Mouse (Mus musculus) left cerebral cortex, adult 18-20 months (tissue): ENCODE measurements around the gene Pgm5. TPM values are rescaled to one million over a fixed set of nuclear protein-coding genes. Genes with fewer than 3 reads are reported as not detected.
"Not testable (repeated sequence)": the region's sequence is repeated elsewhere in the genome, so short reads cannot be mapped to it uniquely, and the experiment has no call there.

Source experiments
- DNase-seq, 2 experiments: peaks; one replicate each; pipeline ENCODE4 v3.0.0; 2021 to 2022; ENCODE audit warnings: low spot score in 2 of 2, mixed read lengths in 1 of 2
- total RNA-seq, 2 experiments: library from RNA; stranded (reverse); gene quantifications; 2 replicates each; pipeline ENCODE4 v1.2.3; 2021

Pgm5 gene
- total RNA-seq, 2 experiments from 2014 or later = 6.9 to 8.8 TPM

GRCm38 (mm10) chr19:24707071-24707906 is 154.4 kb downstream of the Pgm5 start:
- no peak for DNase-seq

- peak in 1 of 2 experiments; percentile 24 for DNase-seq
These were observed 156.3 kb downstream of the Pgm5 start for GRCm38 (mm10) chr19:24705395-24705794.

GRCm38 (mm10) chr19:24704326-24704725 is 157.3 kb downstream of the Pgm5 start:
- DNase-seq = no peak

GRCm38 (mm10) chr19:24703680-24704079 is 158.0 kb downstream of the Pgm5 start:
- DNase-seq = no peak

- DNase-seq = not testable (repeated sequence)
These were observed 158.5 kb downstream of the Pgm5 start for GRCm38 (mm10) chr19:24703168-24703567.

GRCm38 (mm10) chr19:24701716-24702115 is 159.9 kb downstream of the Pgm5 start:
- DNase-seq = no peak

- no peak for DNase-seq
These were observed 161.0 kb downstream of the Pgm5 start for GRCm38 (mm10) chr19:24700664-24701063.

GRCm38 (mm10) chr19:24699910-24700309 is 161.7 kb downstream of the Pgm5 start:
- DNase-seq = no peak

GRCm38 (mm10) chr19:24699196-24699595 is 162.5 kb downstream of the Pgm5 start:
- DNase-seq = no peak

- no peak for DNase-seq
These were observed 163.0 kb downstream of the Pgm5 start for GRCm38 (mm10) chr19:24698651-24699050.

GRCm38 (mm10) chr19:24697946-24698345 is 163.7 kb downstream of the Pgm5 start:
- no peak for DNase-seq

GRCm38 (mm10) chr19:24692691-24693090 is 169.0 kb downstream of the Pgm5 start:
- DNase-seq = no peak

GRCm38 (mm10) chr19:24689531-24689930 is 172.1 kb downstream of the Pgm5 start:
- DNase-seq = no peak

- no peak for DNase-seq
These were observed 173.3 kb downstream of the Pgm5 start for GRCm38 (mm10) chr19:24688327-24688726.

- DNase-seq = no peak
These were observed 175.2 kb downstream of the Pgm5 start for GRCm38 (mm10) chr19:24686411-24686810.

- DNase-seq = no peak
These were observed 178.5 kb downstream of the Pgm5 start for GRCm38 (mm10) chr19:24683016-24683720.

- DNase-seq = peak in 1 of 2 experiments; percentile 13
These were observed 184.2 kb downstream of the Pgm5 start for GRCm38 (mm10) chr19:24677242-24677984.

GRCm38 (mm10) chr19:24676429-24676828 is 185.2 kb downstream of the Pgm5 start:
- DNase-seq = no peak

- DNase-seq = no peak
These were observed 187.9 kb downstream of the Pgm5 start, which contains the start of gene Tmem252 for GRCm38 (mm10) chr19:24673762-24674161. Gene Tmem252, plus strand, starts transcription at chr19:24674008.

GRCm38 (mm10) chr19:24673331-24673730 is 188.3 kb downstream of the Pgm5 start:
- DNase-seq = no peak

GRCm38 (mm10) chr19:24672366-24672960 is 189.2 kb downstream of the Pgm5 start:
- DNase-seq = no peak
